Mouse (Mus musculus) heart, postnatal 0 days (tissue): ENCODE measurements around the gene Cxcl16.

ENCODE experiments used
- CTCF ChIP-seq: IDR thresholded peaks from 2 replicates; pipeline ENCODE4 v1.5.1; 2016; ENCODE audit warnings: antibody characterized with exemption, control low read depth, low read depth
- EP300 ChIP-seq: IDR thresholded peaks from 2 replicates; pipeline ENCODE4 v1.6.1; 2016; ENCODE audit warnings: antibody characterized with exemption, low read depth

GRCm38 (mm10) chr11:70409594-70410296 is 50.0 kb downstream of the Cxcl16 start, which contains the start of gene Pelp1:
- TF ChIP-seq CTCF = no peak
- peak; percentile 28; the same call in 1 of the 2 replicates for TF ChIP-seq EP300
